ENCODE assay signal across 11 mouse cellular contexts in genomic region chr10:22306452-22306851, GRCm38 (mm10). TPM values are rescaled to one million over a fixed set of nuclear protein-coding genes. Genes with fewer than 3 reads are reported as not detected.
A peak's percentile ranks its signal among the peaks of the same experiment; 100 is the strongest.
DNase-seq lines count a peak whose midpoint lies in the region; ATAC-seq and TF ChIP-seq lines count a peak whose summit lies in the region.
"Had no signal": no experiment of that assay in that cellular context is flagged by ENCODE, and none has a peak within 500 bp of the region (broad histone marks: within the 10 kb centered on the region; RNA-seq: fewer than 3 reads in every experiment).

No protein-coding gene starts in this region.

- H3K4me3 ChIP-seq in liver, embryonic 14.5 days (ENCODE audit: insufficient read depth in 1 of 2, low read depth in 2 of 2, low read length in 2 of 2), result peak overlapping the region in 1 of 2 experiments; percentile 7; a peak in 2 of 4 replicates
- H3K4me3 ChIP-seq: heart, embryonic 13.5 days; midbrain, embryonic 15.5 days had no signal

- no peaks in the 10 kb centered on the region; a peak in 1 of 4 replicates for H3K4me1 ChIP-seq in liver, embryonic 14.5 days (replicated peaks; ENCODE audit: control insufficient read depth in 2 of 2, insufficient read depth in 2 of 2, low read length in 1 of 2)
- H3K4me1 ChIP-seq: heart, embryonic 13.5 days; midbrain, embryonic 15.5 days had no signal

- no peak for ATAC-seq in liver, embryonic 14.5 days (ENCODE audit: insufficient read depth)
- ATAC-seq: midbrain, embryonic 15.5 days had no signal

- H3K27ac ChIP-seq in liver, embryonic 14.5 days, result no peak overlapping the region
- H3K27ac ChIP-seq: heart, embryonic 13.5 days; midbrain, embryonic 15.5 days had no signal

- H3K4me2 ChIP-seq in liver, embryonic 14.5 days (ENCODE audit: low read depth), result no peak overlapping the region
- H3K4me2 ChIP-seq: heart, embryonic 13.5 days; midbrain, embryonic 15.5 days had no signal

- TF ChIP-seq CTCF in liver, embryonic 14.5 days (IDR thresholded peaks at IDR 0.05; ENCODE audit: low read depth), result no peak

- H3K36me3 ChIP-seq in liver, embryonic 14.5 days (replicated peaks; ENCODE audit: control insufficient read depth, insufficient read depth, low read depth), result no peaks in the 10 kb centered on the region
- H3K36me3 ChIP-seq: heart, embryonic 13.5 days; midbrain, embryonic 15.5 days had no signal

- peak; percentile 94 for DNase-seq in CD4-positive, CD25-positive, alpha-beta regulatory T cell, adult 2 months (ENCODE audit: low read depth, low spot score)
- DNase-seq in ZHBTc4 (ENCODE audit: low read depth, low spot score), result peak; percentile 42
- DNase-seq in liver, embryonic 14.5 days (ENCODE audit: low read depth in 3 of 3, low spot score in 3 of 3), result peak; percentile 37 to 64 (median 62)
- peak; percentile 36 to 42 for DNase-seq in spleen, adult 18-20 months
- DNase-seq in kidney, postnatal 10 days, result no peak
- no peak for DNase-seq in left cerebral cortex, adult 11 months (ENCODE audit: low spot score)
- no peak for DNase-seq in gastrocnemius, adult 8-10 months (ENCODE audit: low spot score in 2 of 2)
- DNase-seq in ovary, postnatal 36 days (ENCODE audit: low spot score), result no peak

- no peaks in the 10 kb centered on the region for H3K9me3 ChIP-seq in liver, embryonic 14.5 days (ENCODE audit: control insufficient read depth, low read length)
- H3K9me3 ChIP-seq: heart, embryonic 13.5 days; midbrain, embryonic 15.5 days had no signal

- H3K9ac ChIP-seq in liver, embryonic 14.5 days (replicated peaks), result no peak overlapping the region
- H3K9ac ChIP-seq: heart, embryonic 13.5 days; midbrain, embryonic 15.5 days had no signal

- 7% methylated on average over 4 of the region's 4 CpGs for WGBS in liver, embryonic 14.5 days (ENCODE audit: insufficient replicate concordance)

- H3K27me3 ChIP-seq in liver, embryonic 14.5 days (ENCODE audit: control insufficient read depth, insufficient read depth, low read length), result no peaks in the 10 kb centered on the region
- H3K27me3 ChIP-seq: heart, embryonic 13.5 days; midbrain, embryonic 15.5 days had no signal

- TF ChIP-seq EP300 in liver, embryonic 14.5 days (IDR thresholded peaks at IDR 0.05; ENCODE audit: low read depth), result no peak

RNA-seq across cellular contexts. Expression of gene Raet1d, which starts 53.9 kb away (rescaled TPM):
- 2.4 and 3.2 TPM in 2 replicates for polyA plus RNA-seq in liver, embryonic 14.5 days (2012; rRNA removed)
- 6.0 and 7.0 TPM in 2 replicates for polyA plus RNA-seq in liver, embryonic 14.5 days (2014; fragmentation: Nextera tagmentation; extraction: Ambion mirVana)
- not detected for total RNA-seq in gastrocnemius, adult 8-10 months (2022)
- total RNA-seq: layer of hippocampus, postnatal 10 days had no signal

Comparison
In these comparisons a context has a peak if more than half of its experiments do, and no peak if none do; other contexts are left out.
1. DNase-seq: peak in CD4-positive, CD25-positive, alpha-beta regulatory T cell, adult 2 months (single experiment), ZHBTc4 (single experiment), liver, embryonic 14.5 days (3 of 3) and spleen, adult 18-20 months (2 of 2); none in kidney, postnatal 10 days (single experiment), left cerebral cortex, adult 11 months (single experiment), gastrocnemius, adult 8-10 months (0 of 2) and ovary, postnatal 36 days (single experiment).